Mouse (Mus musculus): ENCODE measurements around the gene Zfp609. TPM values are rescaled to one million over a fixed set of nuclear protein-coding genes. Genes with fewer than 3 reads are reported as not detected.

Zfp609 gene
- total RNA-seq (2018; cell fraction: chromatin; rRNA removed): 10 to 100 TPM in 22 of 26 experiments, 1 to 10 TPM in 4; 5.7 to 32.1 (median 16.8) TPM
- total RNA-seq (2018; cell fraction: cytosol; rRNA removed): 10 to 100 TPM in 2 of 26 experiments, 1 to 10 TPM in 24; 5.5 to 10.4 (median 7.3) TPM
- 10 to 100 TPM in 20 of 26 experiments, 1 to 10 TPM in 6; 5.1 to 30.3 (median 12.3) TPM for total RNA-seq (2018; cell fraction: nucleus; rRNA removed)
- polyA plus RNA-seq (2018): 4.6 to 7.8 TPM (median 6.3 TPM) in 3 replicates

GRCm38 (mm10) chr9:65827344-65828015, at the start of gene Zfp609:
Zfp609 (minus strand) TSS chr9:65827564.
- H3K4me3 ChIP-seq (ENCODE audit: inconsistent target): peak within 1 kb of the TSS; percentile 57
- H3K27ac ChIP-seq: peak within 1 kb of the TSS; percentile 13; the same call in 1 of the 2 replicates
- H3K36me3 ChIP-seq (ENCODE audit: inconsistent target): no peaks in the 10 kb centered on the region
- H3K79me2 ChIP-seq (ENCODE audit: inconsistent target): peaks cover 24% of the 10 kb centered on the region; the same call in 1 of the 2 replicates
- 1% methylated on average over 53 of the region's 76 CpGs for WGBS (ENCODE audit: missing documents)

DNA sequence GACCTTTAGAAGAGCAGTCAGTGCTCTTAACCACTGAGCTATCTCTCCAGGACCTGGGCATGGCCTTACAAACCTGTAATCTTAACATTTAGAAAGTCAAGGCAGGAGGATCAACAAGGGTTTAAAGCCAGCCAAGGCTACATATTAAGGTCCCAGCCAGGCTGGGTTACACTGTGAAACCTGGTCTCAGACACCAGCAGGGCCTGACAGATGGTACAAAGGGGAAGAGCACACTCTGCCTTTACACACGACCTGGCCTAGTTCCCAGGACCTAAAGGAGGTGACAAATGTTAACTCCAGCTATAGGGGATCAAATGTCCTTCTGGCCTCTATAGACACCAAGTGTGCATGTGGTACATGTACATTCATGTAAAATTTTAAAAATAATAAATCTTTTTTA, 32.3 kb upstream of the Zfp609 start:
- H3K36me3 ChIP-seq (ENCODE audit: inconsistent target): peaks cover 46% of the 10 kb centered on the region
- no peaks in the 10 kb centered on the region for H3K79me2 ChIP-seq (ENCODE audit: inconsistent target)
- WGBS (ENCODE audit: missing documents): 71% methylated on average over 1 of the region's 1 CpGs
- H3K4me3 ChIP-seq (ENCODE audit: inconsistent target): no peak overlapping the region
- H3K27ac ChIP-seq: no peak overlapping the region

DNA sequence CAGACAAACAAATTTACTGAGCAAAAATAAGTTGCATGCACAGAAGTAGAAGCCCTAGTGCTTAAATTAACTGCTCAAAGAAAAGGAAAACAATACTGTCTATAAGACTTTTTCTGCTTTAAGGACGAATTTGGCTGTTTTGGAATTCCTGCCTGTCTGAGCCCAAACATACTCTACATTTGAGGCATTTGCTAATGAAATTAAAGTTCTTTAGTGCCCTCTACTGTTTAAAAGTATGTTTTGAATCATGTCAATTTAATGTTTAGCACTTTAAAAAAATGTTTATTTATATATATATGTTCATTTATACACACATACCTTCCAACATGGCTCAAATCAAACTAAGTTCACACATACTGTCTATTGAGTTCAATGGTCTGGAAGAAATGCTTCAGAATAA, 22.8 kb upstream of the Zfp609 start:
- H3K4me3 ChIP-seq (ENCODE audit: inconsistent target): no peak overlapping the region
- H3K79me2 ChIP-seq (ENCODE audit: inconsistent target): no peaks in the 10 kb centered on the region
- peaks cover 41% of the 10 kb centered on the region for H3K36me3 ChIP-seq (ENCODE audit: inconsistent target)
- no peak overlapping the region for H3K27ac ChIP-seq
- WGBS (ENCODE audit: missing documents): 9% methylated on average over 1 of the region's 1 CpGs

DNA sequence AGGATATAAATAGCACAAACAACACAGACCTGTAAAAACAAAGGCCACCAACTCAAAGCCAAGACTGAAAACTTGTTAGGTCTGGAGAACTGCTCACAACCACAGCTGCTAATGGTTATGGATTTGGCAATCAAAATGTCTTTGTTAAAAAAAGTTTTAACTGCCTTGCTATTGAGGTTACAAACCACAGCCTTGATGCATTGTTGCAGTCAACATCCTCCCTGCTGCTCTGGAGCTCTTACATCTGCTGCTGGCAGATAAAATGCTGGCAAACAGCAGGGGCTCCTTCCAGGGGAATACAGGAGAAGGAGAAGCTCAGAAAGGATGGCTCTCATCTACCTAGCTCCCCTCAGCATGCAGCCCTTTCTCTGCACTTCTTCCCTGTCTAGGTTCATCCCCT, 20.8 kb upstream of the Zfp609 start:
- no peaks in the 10 kb centered on the region for H3K79me2 ChIP-seq (ENCODE audit: inconsistent target)
- no peak overlapping the region for H3K27ac ChIP-seq
- peaks cover 28% of the 10 kb centered on the region; the same call in 1 of the 2 replicates for H3K36me3 ChIP-seq (ENCODE audit: inconsistent target)
- H3K4me3 ChIP-seq (ENCODE audit: inconsistent target): no peak overlapping the region

GRCm38 (mm10) chr9:65844421-65845165, 17.2 kb upstream of the Zfp609 start:
- 0 out of 2 replicates have a peak overlapping the region, but pooled peaks have one; percentile 27 for H3K27ac ChIP-seq

DNA sequence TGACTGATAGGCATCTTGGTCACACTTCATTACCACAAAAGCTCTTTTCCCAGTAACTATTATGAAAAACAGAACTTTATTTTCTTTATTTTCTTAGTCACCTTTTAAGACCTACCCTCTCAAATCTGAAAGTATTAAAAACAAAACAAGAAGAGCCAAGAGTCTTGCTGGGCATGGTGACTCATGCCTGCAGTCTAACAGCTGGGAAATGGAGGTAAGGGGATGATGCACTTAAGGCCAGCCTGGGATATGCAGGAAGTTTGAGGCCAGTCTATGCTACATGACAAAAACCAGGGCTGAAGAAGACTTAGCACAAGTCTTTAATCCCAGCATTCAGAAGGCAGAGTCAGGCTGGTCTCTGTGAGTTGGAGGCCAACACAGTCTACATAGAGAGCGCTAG, 12.5 kb upstream of the Zfp609 start:
- no peaks in the 10 kb centered on the region; the same call in 1 of the 2 replicates for H3K36me3 ChIP-seq (ENCODE audit: inconsistent target)
- WGBS (ENCODE audit: missing documents): 94% methylated on average over 1 of the region's 1 CpGs

More at GRCm38 (mm10) chr9:65844421-65845165, 17.2 kb upstream of the Zfp609 start:
- H3K36me3 ChIP-seq (ENCODE audit: inconsistent target): no peaks in the 10 kb centered on the region
- H3K4me3 ChIP-seq (ENCODE audit: inconsistent target): no peak overlapping the region
- 40% methylated on average over 7 of the region's 7 CpGs for WGBS (ENCODE audit: missing documents)
- H3K79me2 ChIP-seq (ENCODE audit: inconsistent target): no peaks in the 10 kb centered on the region

DNA sequence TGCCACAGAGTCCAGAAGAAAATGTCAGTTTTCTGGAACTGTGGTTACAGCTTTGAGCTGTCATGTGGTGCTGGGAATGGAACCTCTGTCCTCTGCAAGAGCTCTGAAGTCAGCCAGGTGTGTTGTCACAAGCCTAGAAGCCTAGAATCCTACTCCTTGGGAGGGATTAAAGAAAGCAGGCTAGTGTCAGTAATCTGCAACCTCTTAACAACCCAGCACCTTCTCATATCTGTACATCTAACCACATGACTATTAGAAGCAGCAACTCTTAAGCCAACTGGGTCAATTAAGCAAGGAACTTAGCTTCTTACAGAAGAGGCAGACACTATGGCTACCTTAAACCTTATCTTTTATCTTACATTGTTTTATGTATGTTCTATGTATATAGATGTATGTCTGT, 9.6 kb upstream of the Zfp609 start:
- no peak overlapping the region for H3K4me3 ChIP-seq (ENCODE audit: inconsistent target)
- H3K27ac ChIP-seq: no peak overlapping the region
- H3K79me2 ChIP-seq (ENCODE audit: inconsistent target): no peaks in the 10 kb centered on the region
- H3K36me3 ChIP-seq (ENCODE audit: inconsistent target): no peaks in the 10 kb centered on the region; the same call in 1 of the 2 replicates

More for the DNA sequence above, 12.5 kb upstream of the Zfp609 start:
- Histone ChIP-seq H3K79me2 (ENCODE audit: inconsistent target) (no peaks in the 10 kb centered on the region), H3K4me3 (ENCODE audit: inconsistent target) (no peak overlapping the region), H3K27ac (no peak overlapping the region)

- Histone ChIP-seq H3K4me3 (ENCODE audit: inconsistent target) (no peak overlapping the region), H3K27ac (no peak overlapping the region), H3K79me2 (ENCODE audit: inconsistent target) (no peaks in the 10 kb centered on the region), H3K36me3 (ENCODE audit: inconsistent target) (no peaks in the 10 kb centered on the region; the same call in 1 of the 2 replicates)
- 85% methylated on average over 10 of the region's 10 CpGs for WGBS (ENCODE audit: missing documents)
These were observed 7.4 kb upstream of the Zfp609 start for GRCm38 (mm10) chr9:65834628-65835354.

DNA sequence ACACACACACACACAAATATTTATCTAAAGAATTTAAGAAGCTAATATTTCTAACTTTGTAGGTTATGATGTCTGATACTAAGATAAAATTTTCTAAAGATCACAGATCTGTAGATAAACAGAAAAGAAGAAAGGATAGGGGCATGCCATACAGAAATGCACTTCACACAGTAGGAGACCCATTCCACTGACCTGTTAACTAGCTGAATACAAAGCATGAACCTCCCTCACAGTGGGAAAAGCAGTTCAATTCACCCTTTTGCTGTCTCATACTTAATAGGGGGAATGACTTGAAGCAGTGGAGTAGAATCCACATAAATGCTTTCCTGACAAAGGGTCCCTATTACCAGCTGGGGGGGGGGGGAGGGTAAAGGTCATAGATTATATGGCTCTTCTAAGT, 6.3 kb upstream of the Zfp609 start:
- H3K79me2 ChIP-seq (ENCODE audit: inconsistent target): no peaks in the 10 kb centered on the region
- H3K4me3 ChIP-seq (ENCODE audit: inconsistent target): no peak overlapping the region
- H3K27ac ChIP-seq: no peak overlapping the region
- H3K36me3 ChIP-seq (ENCODE audit: inconsistent target): no peaks in the 10 kb centered on the region; the same call in 1 of the 2 replicates

DNA sequence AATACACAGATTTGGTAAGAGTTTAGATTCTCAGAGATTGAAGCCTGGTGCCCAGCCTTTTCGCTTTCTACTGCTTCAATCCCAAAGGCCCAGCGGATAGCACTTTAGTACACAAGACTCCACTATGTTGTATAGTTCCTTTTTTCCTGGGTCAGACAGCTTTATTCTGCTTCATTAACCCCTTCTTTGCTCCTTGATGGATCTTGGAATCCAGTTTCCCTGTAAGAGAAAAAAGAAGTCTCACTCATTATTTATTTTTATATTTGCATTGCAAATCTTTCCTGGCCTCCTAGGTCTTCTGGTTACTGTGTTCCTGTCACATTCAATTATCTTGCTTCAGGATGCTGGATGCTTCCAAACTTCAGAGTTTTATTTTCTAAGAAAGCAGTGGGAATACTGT, 5.9 kb upstream of the Zfp609 start:
- no peak overlapping the region for H3K27ac ChIP-seq
- H3K36me3 ChIP-seq (ENCODE audit: inconsistent target): no peaks in the 10 kb centered on the region; the same call in 1 of the 2 replicates
- WGBS (ENCODE audit: missing documents): 100% methylated on average over 2 of the region's 2 CpGs
- no peaks in the 10 kb centered on the region for H3K79me2 ChIP-seq (ENCODE audit: inconsistent target)
- no peak overlapping the region for H3K4me3 ChIP-seq (ENCODE audit: inconsistent target)

GRCm38 (mm10) chr9:65832041-65832440, 4.7 kb upstream of the Zfp609 start:
- no peak overlapping the region for H3K4me3 ChIP-seq (ENCODE audit: inconsistent target)
- no peak overlapping the region for H3K27ac ChIP-seq
- no peaks in the 10 kb centered on the region for H3K79me2 ChIP-seq (ENCODE audit: inconsistent target)
- no peaks in the 10 kb centered on the region for H3K36me3 ChIP-seq (ENCODE audit: inconsistent target)
- WGBS (ENCODE audit: missing documents): 86% methylated on average over 2 of the region's 2 CpGs

GRCm38 (mm10) chr9:65831164-65831563, 3.8 kb upstream of the Zfp609 start:
- Histone ChIP-seq H3K36me3 (ENCODE audit: inconsistent target) (no peaks in the 10 kb centered on the region), H3K27ac (no peak overlapping the region), H3K79me2 (ENCODE audit: inconsistent target) (peaks cover under 1% of the 10 kb centered on the region; the same call in 1 of the 2 replicates), H3K4me3 (ENCODE audit: inconsistent target) (no peak overlapping the region)
- WGBS (ENCODE audit: missing documents): 26% methylated on average over 4 of the region's 4 CpGs

DNA sequence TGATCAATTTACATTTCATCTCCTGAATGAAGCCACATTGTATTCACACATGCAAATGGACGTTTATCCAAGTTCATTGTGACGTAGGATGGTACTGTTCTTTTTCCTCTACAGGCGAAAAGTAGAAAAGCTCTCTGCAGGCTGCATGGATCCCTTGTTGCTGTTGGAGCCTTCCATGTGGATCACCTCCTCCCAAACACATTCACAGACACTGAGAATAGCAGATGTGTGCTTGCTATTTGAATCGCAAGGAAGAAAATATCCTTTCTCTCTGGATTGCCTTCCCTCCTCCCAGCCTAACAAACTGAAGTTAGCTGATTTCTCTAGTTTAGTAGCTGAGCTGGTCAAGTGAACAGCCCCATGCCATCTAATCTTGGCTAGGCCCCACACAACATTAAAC, 2.9 kb upstream of the Zfp609 start:
- Histone ChIP-seq H3K79me2 (ENCODE audit: inconsistent target) (peaks cover 9% of the 10 kb centered on the region; the same call in 1 of the 2 replicates), H3K4me3 (ENCODE audit: inconsistent target) (no peak overlapping the region), H3K27ac (no peak overlapping the region), H3K36me3 (ENCODE audit: inconsistent target) (no peaks in the 10 kb centered on the region)
- WGBS (ENCODE audit: missing documents): 98% methylated on average over 4 of the region's 4 CpGs

DNA sequence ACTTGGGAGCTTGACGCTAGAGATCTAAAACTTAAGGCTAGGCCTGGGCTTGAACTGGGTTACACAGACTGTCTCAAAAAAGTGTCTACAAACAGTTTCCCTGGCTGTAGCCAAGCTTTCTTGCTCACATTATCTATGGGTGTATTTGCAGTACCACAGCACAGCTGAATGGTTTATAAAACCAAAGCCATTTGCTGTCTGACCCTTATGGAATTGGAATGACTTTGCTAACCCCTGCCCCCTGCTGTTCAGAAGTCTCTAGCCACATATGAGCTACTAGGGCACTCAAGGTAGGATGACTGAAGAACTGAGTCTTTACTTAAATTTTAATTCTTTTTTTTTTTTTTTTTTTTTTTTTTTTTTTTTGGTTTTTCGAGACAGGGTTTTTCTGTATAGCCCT, 2.0 kb upstream of the Zfp609 start:
- 100% methylated on average over 1 of the region's 2 CpGs for WGBS (ENCODE audit: missing documents)
- Histone ChIP-seq H3K36me3 (ENCODE audit: inconsistent target) (no peaks in the 10 kb centered on the region), H3K4me3 (ENCODE audit: inconsistent target) (no peak overlapping the region), H3K27ac (no peak overlapping the region), H3K79me2 (ENCODE audit: inconsistent target) (peaks cover 18% of the 10 kb centered on the region; the same call in 1 of the 2 replicates)

All from macrophage (primary cell).